Mouse (Mus musculus): ENCODE data around the gene Defb28. TPM values are rescaled to one million over a fixed set of nuclear protein-coding genes. Genes with fewer than 3 reads are reported as not detected.

Gene Defb28
- polyA plus RNA-seq (2015; fragmentation: Nextera tagmentation; extraction: Ambion mirVana) = 0.67 and 0.95 TPM in 2 replicates

DNA sequence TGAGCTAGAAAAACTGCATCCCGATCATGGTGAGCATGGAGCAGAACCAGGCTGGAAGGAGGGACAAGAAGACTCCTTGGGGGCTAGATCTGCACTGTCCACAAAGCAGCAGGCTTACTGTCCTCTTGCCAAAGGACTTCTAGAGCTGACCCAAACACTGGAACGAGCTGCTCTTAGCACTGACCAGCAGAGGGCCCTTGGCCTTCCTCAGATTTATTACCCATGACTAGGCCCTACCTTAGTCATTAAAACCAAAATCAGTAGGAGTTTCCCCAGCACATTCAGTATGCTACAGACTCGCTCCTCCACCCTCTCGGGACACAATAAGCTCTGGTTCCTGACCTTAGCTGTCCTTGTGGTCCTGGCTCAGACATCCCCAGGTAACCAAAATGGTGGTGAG, at the start of gene Defb28:
Gene Defb28, plus strand, starts transcription at position 275 of the 400 bp plus-strand sequence.
- 49% methylated on average over 4 of the region's 4 CpGs for WGBS
- Histone ChIP-seq H3K4me2 (no peak within 1 kb of the TSS), H3K9ac (no peak within 1 kb of the TSS), H3K27ac (no peak within 1 kb of the TSS), H3K4me3 (replicated peaks) (no peak within 1 kb of the TSS), H3K36me3 (no peaks in the 10 kb centered on the region), H3K27me3 (no peaks in the 10 kb centered on the region), H3K4me1 (0 out of 2 replicates have a peak, but pooled peaks cover 8% of the 10 kb centered on the region), H3K9me3 (replicated peaks) (no peaks in the 10 kb centered on the region)
- peak; percentile 56; the same call in 1 of the 2 replicates for ATAC-seq (replicated peaks; ENCODE audit: low FRiP score)

DNA sequence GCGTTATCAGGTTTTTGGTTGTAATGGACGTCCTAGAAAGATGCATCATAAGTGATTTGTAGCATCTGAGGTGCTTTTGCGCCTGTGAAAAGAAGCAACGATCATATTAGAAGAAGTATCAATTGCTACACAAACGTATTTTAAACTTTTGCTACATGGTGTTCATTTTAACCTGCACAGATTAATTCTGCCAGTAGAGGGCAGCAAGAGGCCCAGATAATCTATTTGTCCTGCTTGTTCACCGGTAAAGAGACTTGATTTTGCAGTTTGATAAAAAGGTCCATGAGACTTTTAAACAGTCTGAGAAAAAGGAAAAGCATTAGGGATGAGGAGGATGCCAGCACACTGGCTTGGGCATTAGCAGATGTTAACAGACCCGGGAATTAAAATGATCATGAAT, 47.1 kb upstream of the Defb28 start:
- no peak overlapping the region for H3K9ac ChIP-seq
- H3K4me1 ChIP-seq = no peaks in the 10 kb centered on the region
- no peaks in the 10 kb centered on the region for H3K36me3 ChIP-seq
- no peaks in the 10 kb centered on the region; the same call in 1 of the 2 replicates for H3K27me3 ChIP-seq
- H3K4me3 ChIP-seq (replicated peaks) = no peak overlapping the region
- no peak overlapping the region for H3K27ac ChIP-seq
- WGBS = 26% methylated on average over 7 of the region's 7 CpGs
- ATAC-seq (replicated peaks; ENCODE audit: low FRiP score) = no peak
- no peaks in the 10 kb centered on the region for H3K9me3 ChIP-seq (replicated peaks)
- H3K4me2 ChIP-seq = no peak overlapping the region

DNA sequence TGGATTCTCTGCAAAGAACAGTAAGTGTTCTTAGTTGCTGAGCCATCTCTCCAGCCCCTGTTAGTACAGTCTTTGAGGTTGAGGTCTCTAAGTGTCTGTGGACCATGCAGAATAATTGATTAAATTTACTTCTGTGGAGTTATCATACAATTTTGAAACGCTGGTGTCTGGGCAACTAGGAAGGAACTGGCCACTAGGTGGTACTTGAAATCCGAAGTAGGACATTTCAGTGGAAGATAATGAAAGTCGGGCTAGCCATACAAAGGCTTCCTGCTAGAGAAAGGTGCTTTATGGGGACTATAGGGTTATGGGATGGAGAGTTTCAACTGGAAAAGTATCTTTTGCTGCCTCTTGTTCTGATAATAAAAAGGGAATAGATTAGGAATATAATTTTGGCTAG, 45.6 kb upstream of the Defb28 start:
- H3K27me3 ChIP-seq = no peaks in the 10 kb centered on the region; the same call in 1 of the 2 replicates
- H3K36me3 ChIP-seq = no peaks in the 10 kb centered on the region
- no peak overlapping the region for H3K4me2 ChIP-seq
- H3K9ac ChIP-seq = no peak overlapping the region
- no peak overlapping the region for H3K27ac ChIP-seq
- ATAC-seq (replicated peaks; ENCODE audit: low FRiP score) = no peak
- WGBS = 32% methylated on average over 3 of the region's 3 CpGs
- no peaks in the 10 kb centered on the region for H3K9me3 ChIP-seq (replicated peaks)
- H3K4me3 ChIP-seq (replicated peaks) = no peak overlapping the region
- H3K4me1 ChIP-seq = no peaks in the 10 kb centered on the region

DNA sequence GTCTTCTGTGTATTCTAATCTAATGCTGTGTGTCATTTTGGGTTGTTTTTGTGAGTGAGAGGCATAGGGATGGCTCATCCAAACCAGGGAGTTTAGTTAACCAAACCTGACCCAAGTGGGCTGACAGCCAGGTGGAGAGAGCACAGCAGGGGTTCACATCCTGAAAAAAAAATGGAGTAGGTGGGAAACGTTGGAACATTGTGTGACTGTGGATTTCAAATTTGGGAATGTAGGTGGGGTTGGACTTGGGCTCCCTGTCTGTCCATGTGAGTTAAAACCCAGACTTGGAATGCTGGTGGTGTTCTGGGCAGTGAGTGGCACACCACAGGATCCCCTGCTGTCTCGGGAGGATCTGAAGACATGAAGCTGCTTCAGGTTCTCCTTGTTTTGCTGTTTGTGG, 41.3 kb upstream of the Defb28 start, which contains the start of gene Defb20:
Gene Defb20, plus strand, starts transcription at position 301 of the 400 bp plus-strand sequence.
- H3K9ac ChIP-seq = no peak within 1 kb of the TSS
- H3K9me3 ChIP-seq (replicated peaks) = no peaks in the 10 kb centered on the region
- H3K27me3 ChIP-seq = no peaks in the 10 kb centered on the region
- no peak within 1 kb of the TSS for H3K27ac ChIP-seq
- no peak for ATAC-seq (replicated peaks; ENCODE audit: low FRiP score)
- no peak within 1 kb of the TSS for H3K4me3 ChIP-seq (replicated peaks)
- no peak within 1 kb of the TSS for H3K4me2 ChIP-seq
- 57% methylated on average over 2 of the region's 2 CpGs for WGBS
- no peaks in the 10 kb centered on the region for H3K36me3 ChIP-seq
- H3K4me1 ChIP-seq = no peaks in the 10 kb centered on the region

DNA sequence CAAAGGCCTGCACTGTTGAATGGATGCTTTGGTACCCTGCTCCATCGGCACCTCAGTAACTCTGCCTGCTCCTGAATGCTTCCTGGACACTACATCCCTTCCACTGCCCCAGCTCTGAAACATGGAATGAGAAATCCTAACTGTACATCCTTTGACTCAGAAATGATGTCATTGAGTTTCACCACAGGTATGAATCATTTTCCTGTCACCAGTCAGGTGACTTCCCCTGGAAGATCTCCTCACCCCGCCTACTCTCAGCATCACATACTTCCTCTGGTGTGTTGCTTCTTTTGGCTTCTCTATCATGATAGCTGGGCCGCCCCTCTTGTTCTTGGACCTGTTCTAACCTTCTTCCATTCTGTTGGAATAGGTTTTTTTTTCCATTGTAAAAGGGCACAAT, 37.2 kb upstream of the Defb28 start:
- H3K9ac ChIP-seq = no peak overlapping the region
- no peaks in the 10 kb centered on the region for H3K9me3 ChIP-seq (replicated peaks)
- no peak for ATAC-seq (replicated peaks; ENCODE audit: low FRiP score)
- H3K4me1 ChIP-seq = 0 out of 2 replicates have a peak, but pooled peaks cover 3% of the 10 kb centered on the region
- no peaks in the 10 kb centered on the region for H3K27me3 ChIP-seq
- no peaks in the 10 kb centered on the region for H3K36me3 ChIP-seq
- 91% methylated on average over 3 of the region's 3 CpGs for WGBS
- no peak overlapping the region for H3K4me2 ChIP-seq
- H3K27ac ChIP-seq = no peak overlapping the region
- no peak overlapping the region for H3K4me3 ChIP-seq (replicated peaks)

DNA sequence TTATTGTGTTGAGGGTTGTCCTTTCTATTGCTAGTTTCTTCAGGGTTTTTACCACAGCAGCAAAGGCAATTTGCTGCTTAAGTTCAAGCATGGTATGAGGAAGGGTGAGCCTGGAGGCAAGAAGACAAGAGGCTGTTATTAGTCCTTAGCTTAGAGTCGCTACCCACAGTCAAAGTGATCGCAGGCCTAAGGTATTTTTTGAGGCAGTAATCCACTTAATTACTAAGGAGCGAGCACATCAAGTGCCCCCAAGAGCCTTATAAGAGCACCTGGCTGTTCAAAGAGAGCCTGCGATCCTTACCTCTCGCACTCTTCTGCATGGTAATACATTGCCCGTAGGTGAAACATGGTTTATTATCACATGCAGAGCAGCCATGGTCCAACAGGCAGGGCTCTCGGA, 36.3 kb upstream of the Defb28 start:
- Histone ChIP-seq H3K9ac (no peak overlapping the region), H3K4me2 (no peak overlapping the region), H3K4me3 (replicated peaks) (no peak overlapping the region), H3K9me3 (replicated peaks) (no peaks in the 10 kb centered on the region), H3K36me3 (no peaks in the 10 kb centered on the region), H3K27me3 (no peaks in the 10 kb centered on the region), H3K27ac (no peak overlapping the region), H3K4me1 (0 out of 2 replicates have a peak, but pooled peaks cover 3% of the 10 kb centered on the region)
- no peak for ATAC-seq (replicated peaks; ENCODE audit: low FRiP score)
- WGBS = 87% methylated on average over 7 of the region's 7 CpGs

DNA sequence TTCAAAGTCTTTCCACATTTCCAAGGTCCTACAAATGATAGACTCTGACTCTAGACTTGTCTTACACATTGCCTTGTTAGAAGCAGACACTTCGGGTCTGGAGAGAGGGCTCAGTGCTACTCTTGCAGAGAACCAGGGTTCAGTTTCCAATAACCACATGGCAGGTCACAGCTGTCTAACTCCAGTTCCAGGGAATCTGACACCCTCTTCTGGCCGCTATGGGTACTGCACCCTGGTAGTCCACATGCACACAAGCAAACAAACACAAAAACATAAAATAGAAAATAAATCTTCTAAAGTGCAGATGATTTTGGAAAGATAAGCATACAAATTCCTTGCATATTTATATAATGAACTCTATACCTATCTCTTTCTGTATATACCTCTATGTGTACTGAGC, 31.0 kb upstream of the Defb28 start:
- ATAC-seq (replicated peaks; ENCODE audit: low FRiP score) = no peak
- WGBS = 70% methylated on average over 2 of the region's 2 CpGs
- Histone ChIP-seq H3K4me1 (0 out of 2 replicates have a peak, but pooled peaks cover 3% of the 10 kb centered on the region), H3K4me2 (no peak overlapping the region), H3K9ac (no peak overlapping the region), H3K27me3 (no peaks in the 10 kb centered on the region), H3K4me3 (replicated peaks) (no peak overlapping the region), H3K27ac (no peak overlapping the region), H3K9me3 (replicated peaks) (no peaks in the 10 kb centered on the region), H3K36me3 (no peaks in the 10 kb centered on the region)

DNA sequence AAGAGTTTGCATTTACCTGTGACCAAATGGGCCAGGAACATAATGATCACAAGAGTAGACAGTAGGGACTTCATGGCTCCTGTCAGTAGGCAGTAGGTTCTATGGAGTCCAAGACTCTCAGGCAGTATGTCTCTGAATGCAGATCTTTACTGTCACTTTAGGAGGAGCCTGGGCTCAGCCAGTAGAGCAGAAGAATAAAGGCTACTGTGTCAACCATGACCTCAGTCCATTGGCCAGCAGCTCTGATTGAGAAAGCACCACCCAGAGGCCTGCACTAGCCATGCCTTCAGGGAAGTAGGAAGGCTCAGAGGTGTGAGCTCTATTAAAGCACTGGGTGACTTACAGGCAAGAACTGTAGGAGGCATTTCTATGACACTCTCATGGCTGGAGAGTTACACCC, 28.0 kb upstream of the Defb28 start, which contains the start of gene Defb22:
Gene Defb22, minus strand, starts transcription at position 101 of the 400 bp plus-strand sequence.
- no peak within 1 kb of the TSS for H3K4me3 ChIP-seq (replicated peaks)
- no peaks in the 10 kb centered on the region for H3K9me3 ChIP-seq (replicated peaks)
- no peak within 1 kb of the TSS for H3K4me2 ChIP-seq
- H3K9ac ChIP-seq = no peak within 1 kb of the TSS
- H3K27me3 ChIP-seq = no peaks in the 10 kb centered on the region
- 0 out of 2 replicates have a peak, but pooled peaks cover 3% of the 10 kb centered on the region for H3K4me1 ChIP-seq
- no peak within 1 kb of the TSS for H3K27ac ChIP-seq
- no peaks in the 10 kb centered on the region for H3K36me3 ChIP-seq
- ATAC-seq (replicated peaks; ENCODE audit: low FRiP score) = no peak

DNA sequence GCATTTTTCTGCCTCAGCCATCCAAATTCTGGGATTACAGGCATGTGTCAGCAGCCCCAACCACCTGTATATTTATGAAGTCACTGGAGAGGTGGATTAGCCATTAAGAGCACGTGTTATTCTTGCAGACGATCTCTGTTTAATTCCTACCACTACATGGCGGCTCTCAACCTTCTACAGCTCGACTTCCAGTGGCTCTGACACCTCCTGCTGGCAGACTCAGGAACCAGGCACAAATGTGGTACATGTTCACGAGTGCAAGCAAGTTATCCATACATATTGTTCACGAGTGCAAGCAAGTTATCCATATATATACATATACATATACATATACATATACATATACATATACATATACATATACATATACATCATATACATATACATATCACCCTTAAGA, 24.9 kb upstream of the Defb28 start:
- 77% methylated on average over 6 of the region's 6 CpGs for WGBS
- no peaks in the 10 kb centered on the region for H3K4me1 ChIP-seq
- no peaks in the 10 kb centered on the region for H3K9me3 ChIP-seq (replicated peaks)
- H3K27ac ChIP-seq = no peak overlapping the region
- H3K9ac ChIP-seq = no peak overlapping the region
- no peaks in the 10 kb centered on the region for H3K36me3 ChIP-seq
- no peaks in the 10 kb centered on the region for H3K27me3 ChIP-seq
- no peak overlapping the region for H3K4me3 ChIP-seq (replicated peaks)
- no peak for ATAC-seq (replicated peaks; ENCODE audit: low FRiP score)
- H3K4me2 ChIP-seq = no peak overlapping the region

DNA sequence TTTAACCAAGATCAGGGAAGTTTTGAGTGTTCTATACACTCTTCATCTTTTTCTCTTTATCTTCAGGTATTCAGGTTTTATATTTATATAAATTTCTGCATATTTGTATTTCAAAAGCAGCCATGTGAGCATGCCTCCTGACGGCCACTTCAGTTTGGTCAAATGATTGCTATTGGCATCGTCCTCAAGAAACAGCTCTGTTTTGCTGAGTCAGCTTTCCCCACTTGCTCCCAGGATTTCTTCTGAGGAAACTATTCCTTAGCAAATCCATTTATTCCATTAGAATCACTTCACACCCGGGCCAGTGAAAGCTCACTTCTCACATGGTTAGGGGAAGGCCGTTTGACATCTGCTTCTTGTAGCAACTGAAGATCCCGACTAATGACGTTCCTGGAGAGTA, 20.0 kb upstream of the Defb28 start:
- H3K4me3 ChIP-seq (replicated peaks) = no peak overlapping the region
- 78% methylated on average over 6 of the region's 6 CpGs for WGBS
- no peak overlapping the region for H3K9ac ChIP-seq
- no peaks in the 10 kb centered on the region for H3K4me1 ChIP-seq
- no peak overlapping the region for H3K4me2 ChIP-seq
- H3K27me3 ChIP-seq = no peaks in the 10 kb centered on the region
- no peaks in the 10 kb centered on the region for H3K36me3 ChIP-seq
- no peak overlapping the region for H3K27ac ChIP-seq
- no peaks in the 10 kb centered on the region for H3K9me3 ChIP-seq (replicated peaks)
- ATAC-seq (replicated peaks; ENCODE audit: low FRiP score) = no peak

DNA sequence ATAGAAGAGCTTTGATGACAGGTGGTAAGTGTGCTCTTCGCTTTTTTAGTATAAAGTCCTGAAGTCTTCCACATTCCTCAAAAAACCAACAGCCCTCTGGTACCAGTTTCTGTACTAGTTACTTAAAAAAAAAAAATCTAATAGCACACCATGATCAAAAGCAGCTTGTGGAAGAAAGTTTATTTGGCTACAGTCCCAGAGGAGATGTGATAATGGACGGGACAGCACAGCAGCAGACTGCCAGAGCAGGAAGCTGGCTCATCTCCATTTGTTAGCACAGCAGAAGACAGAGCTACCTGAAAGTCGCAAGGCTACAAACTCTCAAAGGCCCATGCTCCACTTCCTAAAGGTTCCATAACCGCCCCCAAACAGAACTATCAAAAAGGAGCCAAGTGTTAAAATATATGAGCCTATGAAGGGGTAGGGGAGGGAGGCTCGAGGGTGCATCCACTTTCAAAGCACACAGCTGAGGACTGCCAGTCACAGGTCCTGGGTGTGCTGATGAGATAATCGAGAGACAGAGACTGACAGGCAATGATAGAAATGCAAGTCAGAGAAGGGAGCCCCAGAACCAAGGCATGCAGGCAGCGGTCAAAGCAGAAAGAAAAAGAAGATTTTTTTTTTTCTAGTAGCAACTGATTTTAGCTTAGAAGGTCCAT, 17.7 kb upstream of the Defb28 start:
- WGBS = 69% methylated on average over 7 of the region's 7 CpGs
- Histone ChIP-seq H3K4me3 (replicated peaks) (no peak overlapping the region), H3K36me3 (no peaks in the 10 kb centered on the region), H3K4me1 (no peaks in the 10 kb centered on the region), H3K4me2 (no peak overlapping the region), H3K27me3 (no peaks in the 10 kb centered on the region), H3K9ac (no peak overlapping the region), H3K9me3 (replicated peaks) (no peaks in the 10 kb centered on the region), H3K27ac (no peak overlapping the region)
- no peak for ATAC-seq (replicated peaks; ENCODE audit: low FRiP score)

DNA sequence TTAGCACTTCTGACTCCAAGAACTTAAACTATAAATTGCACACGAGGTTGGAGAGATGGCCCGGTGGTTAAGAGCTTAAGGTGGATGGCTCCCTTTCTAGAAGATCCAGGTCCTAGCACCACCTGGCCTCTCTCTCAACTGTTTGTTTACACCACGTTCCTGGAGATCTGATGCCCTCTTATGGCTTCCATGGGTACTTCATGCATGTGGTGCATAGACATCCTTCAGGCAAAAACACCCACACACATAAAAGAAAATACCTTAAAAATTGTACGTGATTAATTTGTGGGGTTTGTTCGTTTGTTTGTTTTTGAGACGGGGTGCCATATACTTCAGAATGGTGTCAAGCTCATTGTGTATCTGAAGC, 17.2 kb upstream of the Defb28 start:
- Histone ChIP-seq H3K9ac (no peak overlapping the region), H3K4me3 (replicated peaks) (no peak overlapping the region), H3K27ac (no peak overlapping the region), H3K9me3 (replicated peaks) (no peaks in the 10 kb centered on the region), H3K36me3 (no peaks in the 10 kb centered on the region), H3K27me3 (no peaks in the 10 kb centered on the region), H3K4me1 (no peaks in the 10 kb centered on the region), H3K4me2 (no peak overlapping the region)
- WGBS = 79% methylated on average over 6 of the region's 6 CpGs
- ATAC-seq (replicated peaks; ENCODE audit: low FRiP score) = no peak

DNA sequence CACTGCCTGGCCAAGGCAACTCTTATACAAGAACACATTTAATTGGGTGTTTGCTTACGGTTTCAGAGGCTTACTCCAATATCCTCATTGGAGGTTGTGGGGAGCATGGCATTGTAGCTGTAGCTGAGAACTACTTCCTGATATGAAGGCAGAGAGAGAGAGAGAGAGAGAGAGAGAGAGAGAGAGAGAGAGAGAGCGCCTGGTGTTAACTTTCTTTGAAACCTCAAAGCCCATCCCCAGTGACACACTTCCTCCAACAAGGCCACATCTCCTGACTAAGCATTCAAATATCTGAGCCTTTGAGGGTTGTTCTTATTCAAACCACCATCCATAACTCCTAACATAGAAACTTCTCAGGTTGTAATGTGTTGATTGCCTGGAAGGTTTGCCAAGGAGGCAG, 14.1 kb upstream of the Defb28 start:
- no peaks in the 10 kb centered on the region for H3K27me3 ChIP-seq
- H3K9ac ChIP-seq = no peak overlapping the region
- H3K4me1 ChIP-seq = no peaks in the 10 kb centered on the region
- ATAC-seq (replicated peaks; ENCODE audit: low FRiP score) = no peak
- no peak overlapping the region for H3K4me3 ChIP-seq (replicated peaks)
- no peaks in the 10 kb centered on the region for H3K9me3 ChIP-seq (replicated peaks)
- H3K36me3 ChIP-seq = no peaks in the 10 kb centered on the region
- H3K4me2 ChIP-seq = no peak overlapping the region
- no peak overlapping the region for H3K27ac ChIP-seq
- WGBS = 84% methylated on average over 2 of the region's 2 CpGs
